Mouse (Mus musculus): ENCODE results near the gene Gm28778.
A peak's percentile ranks its signal among the peaks of the same experiment; 100 is the strongest.
"Not testable (repeated sequence)": the region's sequence is repeated elsewhere in the genome, so short reads cannot be mapped to it uniquely, and the experiment has no call there.

Gene Gm28778

DNA sequence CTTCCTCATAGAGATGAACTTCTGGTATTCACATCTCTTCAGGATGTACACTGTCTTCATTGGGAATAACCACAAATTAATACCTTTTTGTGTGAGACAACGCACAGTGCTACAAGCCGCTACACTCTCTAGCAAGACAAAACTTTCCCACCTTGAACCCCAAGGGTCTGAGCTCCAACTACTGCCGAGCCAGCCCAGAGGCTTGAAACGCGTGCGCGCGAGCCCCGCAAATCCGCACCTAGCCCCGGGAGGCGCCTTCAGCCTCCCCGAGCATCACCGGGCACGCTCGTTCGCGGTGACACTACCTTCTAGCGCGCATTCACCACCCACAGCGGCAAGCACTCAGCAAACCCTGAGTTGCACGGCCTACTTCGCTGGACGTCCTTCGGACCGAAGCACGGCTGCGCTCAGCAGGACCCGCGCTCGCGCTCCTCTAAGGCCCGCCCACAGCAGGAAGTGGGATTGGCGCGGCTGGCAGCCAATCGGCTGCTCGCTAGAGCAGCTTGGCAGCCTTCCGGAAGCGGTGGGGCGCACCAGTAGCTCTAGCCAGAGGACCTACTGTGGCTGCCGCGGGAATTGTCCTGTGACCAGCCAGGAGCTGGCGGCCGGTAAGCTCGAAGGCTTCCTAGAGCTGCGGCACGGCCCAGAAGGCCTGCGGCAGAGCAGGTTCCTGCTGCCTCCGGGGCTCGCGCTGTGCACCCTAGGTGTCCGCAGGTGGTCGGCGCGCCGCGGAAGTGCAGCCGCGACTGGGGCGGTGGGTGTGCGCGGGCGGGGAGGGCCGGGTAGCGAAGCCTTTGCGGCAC, at the start of gene Gm28778, which contains the start of the genes Pms1 and Ormdl1:
TSS of gene Gm28778 (plus strand) at position 531 of the 803 bp plus-strand sequence.
TSS of gene Pms1 (minus strand) at position 438 of the 803 bp plus-strand sequence.
TSS of gene Ormdl1 (plus strand) at position 515 of the 803 bp plus-strand sequence.
- peak; percentile 97 for DNase-seq

DNA sequence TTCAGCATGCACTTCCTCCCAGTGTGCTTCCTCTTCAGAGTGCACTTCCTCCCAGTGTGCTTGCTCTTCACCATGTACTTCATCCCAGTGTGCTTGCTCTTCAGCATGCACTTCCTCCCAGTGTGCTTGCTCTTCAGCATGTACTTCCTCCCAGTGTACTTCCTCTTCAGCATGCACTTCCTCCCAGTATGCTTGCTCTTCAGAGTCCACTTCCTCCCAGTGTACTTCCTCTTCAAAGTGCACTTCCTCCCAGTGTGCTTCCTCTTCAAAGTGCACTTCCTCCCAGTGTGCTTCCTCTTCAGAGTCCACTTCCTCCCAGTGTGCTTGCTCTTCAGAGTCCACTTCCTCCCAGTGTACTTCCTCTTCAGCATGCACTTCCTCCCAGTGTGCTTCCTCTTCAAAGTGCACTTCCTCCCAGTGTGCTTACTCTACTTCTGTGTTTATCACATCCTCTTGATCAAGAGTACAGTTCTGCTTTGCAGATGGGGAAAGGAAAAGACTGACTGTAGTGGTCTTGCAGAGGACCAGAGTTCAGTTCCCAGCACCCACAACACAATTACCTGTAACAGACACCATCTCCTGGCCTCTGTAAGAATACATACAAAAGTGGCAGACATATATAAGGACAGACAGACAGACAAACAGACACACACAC, 31.8 kb upstream of the Gm28778 start:
- DNase-seq = not testable (repeated sequence)

DNA sequence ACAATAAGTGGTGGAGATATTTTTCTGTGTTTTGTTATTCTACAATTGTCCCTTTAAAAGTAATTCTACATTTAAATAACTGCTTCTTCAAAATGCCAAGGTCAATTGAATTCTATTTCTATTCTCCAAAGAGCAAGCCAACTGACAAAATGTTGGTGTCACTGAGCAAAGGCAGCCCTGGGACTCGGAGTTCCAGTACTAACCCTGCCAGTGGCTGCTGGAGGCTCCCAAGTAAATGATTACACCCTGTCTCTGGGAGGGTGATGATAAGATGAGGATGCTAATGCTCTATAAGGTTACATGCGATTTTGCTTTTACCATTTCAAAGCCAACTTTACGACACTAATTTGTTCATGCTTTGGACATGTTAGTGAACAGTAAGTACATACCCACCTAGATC, 27.0 kb upstream of the Gm28778 start:
- DNase-seq = no peak

DNA sequence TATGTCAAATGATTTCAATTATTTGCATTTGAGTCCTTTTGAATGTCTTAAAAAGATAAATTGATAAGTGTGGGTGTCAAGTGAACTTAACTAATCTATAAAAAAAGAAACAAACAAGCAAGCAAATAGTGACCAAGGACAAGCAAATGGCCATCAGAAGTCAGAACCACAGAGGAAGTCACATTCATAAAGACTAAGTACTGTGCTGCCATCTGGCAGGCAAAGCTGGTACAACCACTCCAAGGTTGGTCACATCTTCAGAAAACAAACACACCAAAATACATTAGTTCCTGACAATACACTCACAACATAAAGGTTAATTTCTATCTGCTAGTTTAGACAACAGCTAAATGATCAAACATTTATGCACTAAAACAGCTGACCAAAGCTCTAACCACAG, 24.3 kb upstream of the Gm28778 start:
- peak; percentile 34 for DNase-seq

DNA sequence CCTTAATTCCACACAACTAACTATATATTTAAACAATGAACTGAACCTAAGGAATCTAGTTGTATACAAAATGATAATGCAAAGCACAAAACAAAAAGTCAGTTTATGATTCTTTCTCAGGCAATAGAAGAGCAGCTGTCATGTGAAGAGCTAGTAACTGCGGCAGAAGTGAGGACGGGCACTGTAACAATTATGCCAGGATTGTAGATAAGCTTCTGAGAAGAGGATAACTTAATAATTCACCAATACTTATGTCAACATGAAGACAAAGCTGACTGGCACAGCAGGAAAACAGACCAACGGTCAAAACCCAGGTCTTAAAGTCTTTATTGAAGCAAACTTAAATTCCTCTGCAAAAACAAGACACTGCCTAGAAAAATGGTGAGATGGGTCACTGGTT, 5.7 kb upstream of the Gm28778 start:
- peak; percentile 21 for DNase-seq

DNA sequence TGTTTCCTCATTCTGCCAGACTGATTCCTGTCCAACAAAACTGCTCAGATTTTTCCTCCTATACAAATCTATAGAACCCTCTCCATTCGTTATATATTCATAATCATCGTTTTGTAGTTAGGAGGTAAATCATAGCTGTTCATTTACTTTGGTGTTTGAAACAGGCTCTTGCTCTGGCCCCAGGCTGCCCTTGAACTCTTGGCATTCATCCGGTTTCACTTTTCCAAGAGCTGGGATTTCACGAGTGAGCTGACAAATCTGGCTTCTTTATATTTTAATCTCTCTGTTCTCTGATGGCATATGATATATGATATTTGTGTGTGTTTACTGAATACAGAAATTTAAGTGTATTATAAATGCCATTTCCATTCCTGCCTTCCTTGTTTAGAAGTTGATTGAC, 3.6 kb downstream of the Gm28778 start:
- DNase-seq = no peak

DNA sequence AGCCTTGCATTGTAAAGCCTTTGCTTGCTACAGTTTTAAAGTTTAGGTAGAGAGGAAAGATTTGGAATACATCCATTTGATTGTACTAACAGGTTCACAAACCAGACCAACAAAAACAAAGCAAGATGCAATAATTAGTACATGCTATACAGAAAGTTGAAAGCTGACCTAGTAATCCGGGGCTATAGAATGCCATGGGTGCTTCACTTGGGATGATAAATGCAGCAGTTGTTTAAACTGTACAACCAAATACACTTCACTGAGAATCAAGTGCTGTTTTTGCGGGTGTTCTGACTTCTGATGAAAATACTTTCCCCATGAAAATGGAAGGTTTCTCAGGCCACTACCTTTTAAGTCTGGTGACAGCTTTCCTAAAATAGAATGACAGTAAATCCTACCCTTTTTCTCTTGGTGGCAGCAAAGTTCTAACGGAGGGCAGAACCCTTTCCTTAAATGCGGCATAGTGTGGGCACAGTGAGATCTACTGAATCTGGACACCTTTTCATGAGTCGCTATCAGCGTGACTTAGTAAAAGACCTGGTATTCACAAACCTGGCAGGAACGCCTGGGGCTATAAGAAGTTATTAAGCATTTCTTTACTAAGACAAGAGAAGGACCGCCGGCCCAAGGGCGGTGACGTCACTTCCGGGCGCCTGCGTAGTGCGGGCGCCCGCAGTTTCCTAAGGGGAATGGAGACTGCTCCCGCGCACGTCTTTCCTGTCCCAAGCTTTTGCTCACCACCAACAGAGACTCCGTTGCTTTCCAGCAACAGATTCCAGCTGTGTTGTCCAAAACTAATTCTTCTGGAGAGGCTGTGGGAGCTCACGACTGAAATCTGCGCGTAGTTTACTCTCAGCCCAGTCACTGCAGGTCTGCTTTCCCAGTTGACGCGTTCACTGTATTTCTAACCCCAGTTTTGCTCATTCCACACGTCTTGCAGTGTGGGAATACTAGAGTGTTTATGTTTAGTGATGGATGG, 16.4 kb downstream of the Gm28778 start, which contains the start of gene Osgepl1:
TSS of gene Osgepl1 (plus strand) at position 636 of the 979 bp plus-strand sequence.
- peak; percentile 84 for DNase-seq

DNA sequence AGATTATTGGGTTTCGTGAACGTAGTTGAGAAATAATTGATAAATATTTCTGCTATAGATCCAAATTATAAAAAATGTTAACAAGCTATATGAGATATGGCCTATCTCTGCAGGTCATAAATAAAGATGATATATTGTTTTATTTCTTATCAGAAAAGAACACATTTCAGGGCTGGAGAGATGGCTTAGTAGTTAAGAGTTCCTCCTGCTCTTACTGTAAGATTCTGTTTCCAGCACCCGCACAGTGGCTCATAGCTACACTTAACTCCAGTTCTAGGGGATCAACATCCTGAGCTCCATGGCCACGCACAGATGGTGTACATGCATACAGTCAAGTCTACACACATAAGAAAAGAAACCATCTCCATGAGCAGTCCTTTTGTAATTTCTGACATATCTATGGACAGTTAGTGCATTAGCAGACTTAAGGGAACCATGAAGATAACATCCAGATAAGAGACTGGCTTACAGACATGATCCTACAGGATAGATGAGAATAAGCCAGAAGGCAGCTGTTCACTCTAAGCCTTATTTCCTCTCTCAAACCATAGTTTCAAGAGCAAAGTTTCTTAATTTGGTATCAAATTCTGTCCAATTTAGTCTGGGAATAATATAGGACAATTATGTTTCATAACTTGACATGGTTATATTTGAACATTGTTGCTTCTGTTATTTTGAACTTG, 24.9 kb downstream of the Gm28778 start:
- no peak for DNase-seq

DNA sequence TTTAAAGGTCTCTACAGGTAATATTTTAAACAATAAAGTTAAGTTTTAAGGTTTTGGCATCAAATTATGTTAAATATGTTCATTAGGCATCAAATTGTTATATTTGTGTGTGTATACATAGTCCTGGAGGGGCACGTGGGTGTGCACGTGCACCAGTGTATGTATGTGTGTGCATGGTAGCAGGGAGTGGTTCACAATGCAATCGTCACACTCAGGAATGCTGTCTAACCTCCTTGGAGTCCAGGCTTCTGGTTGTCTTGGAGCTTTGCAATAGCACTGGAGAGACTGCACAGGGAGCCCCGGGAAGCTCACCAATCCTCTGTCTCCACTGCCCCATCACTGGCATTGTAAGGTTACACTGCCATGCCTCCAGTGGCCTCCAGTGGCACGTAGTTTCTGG, 26.3 kb downstream of the Gm28778 start:
- no peak for DNase-seq

DNA sequence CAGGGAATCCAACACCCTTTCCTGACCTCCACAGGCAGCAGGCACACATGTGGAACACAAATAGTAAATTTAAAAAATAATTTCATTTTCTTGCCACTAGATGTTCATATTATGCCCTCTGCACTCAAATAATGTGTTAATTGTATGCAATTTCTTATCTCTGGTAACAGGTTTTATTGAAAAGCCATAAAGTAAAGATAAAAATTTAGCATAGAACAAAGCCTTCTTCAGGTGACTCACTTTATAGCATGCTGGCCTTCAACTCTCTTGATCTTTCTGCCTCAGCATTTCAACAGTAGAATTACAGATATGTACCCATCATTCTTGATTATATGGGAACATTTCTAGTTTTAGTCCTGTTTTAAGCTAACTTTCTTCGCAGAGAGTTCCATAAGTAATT, 27.4 kb downstream of the Gm28778 start:
- DNase-seq = no peak

DNA sequence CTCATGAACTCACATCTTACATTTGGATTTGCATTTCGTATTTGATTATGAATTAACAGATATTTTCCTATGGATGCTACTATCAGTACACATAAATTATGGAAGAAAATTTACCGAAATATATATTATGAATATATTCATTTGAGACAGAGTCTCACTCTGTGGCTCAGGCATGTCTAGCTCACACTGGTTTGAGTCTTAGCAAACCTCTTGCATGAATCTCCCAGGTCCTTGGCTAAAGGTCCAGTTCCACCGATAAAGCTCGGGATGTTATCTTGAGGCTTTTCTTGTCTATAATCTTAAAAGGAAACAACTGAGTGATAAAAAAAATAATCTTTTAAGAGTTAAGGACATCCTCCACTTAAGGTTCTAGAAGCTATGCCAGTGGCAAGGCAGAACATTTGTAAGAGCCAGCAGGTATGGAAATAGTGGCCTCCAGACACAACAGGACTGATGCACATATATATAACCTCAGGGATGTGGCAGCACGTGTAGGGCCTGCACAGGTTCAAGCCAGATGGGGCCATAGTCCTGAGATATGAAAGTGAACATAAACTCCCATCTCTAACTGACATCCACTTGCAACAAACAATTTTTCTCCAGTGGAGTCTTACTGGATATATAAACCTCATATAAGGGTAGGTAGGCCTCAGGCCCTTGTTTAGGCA, 28.1 kb downstream of the Gm28778 start:
- no peak for DNase-seq

DNA sequence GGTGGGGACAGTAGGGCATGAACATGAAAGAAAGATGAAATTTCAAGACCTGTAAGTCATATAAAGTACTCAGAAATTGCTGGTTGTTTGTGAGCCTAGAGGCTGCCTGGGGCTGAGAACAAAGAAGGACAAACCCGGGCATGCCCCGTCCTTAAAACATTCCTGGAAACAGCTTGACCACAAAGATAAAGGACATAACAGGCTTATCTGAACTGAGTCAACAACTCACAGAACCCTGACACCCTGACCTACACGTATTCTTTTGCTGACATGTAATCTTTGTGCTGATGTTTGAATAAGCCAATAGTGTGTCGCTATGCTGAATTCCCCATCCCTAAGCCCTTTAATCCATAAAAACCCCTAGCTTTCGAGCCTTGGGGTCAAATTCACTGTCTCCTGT, 36.6 kb downstream of the Gm28778 start:
- DNase-seq = not testable (repeated sequence)

DNA sequence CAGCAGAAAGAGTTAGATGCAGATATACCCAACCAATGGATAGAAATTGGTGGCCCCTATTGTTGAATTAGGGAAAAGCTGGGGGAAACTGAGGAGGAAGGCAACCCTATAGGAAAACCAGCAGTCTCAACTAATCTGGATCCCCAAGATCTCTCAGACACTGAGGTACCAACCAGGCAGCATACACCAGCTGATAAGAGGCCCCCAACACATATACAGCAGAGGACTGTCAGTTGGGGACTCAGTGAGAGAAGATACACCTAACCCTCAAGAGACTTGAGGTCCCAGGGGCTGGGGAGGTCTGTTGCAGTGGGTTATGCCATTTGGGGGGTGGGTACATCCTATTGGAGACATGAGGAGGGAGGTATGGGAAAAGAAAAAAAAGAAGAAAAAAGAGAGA, 38.6 kb downstream of the Gm28778 start:
- DNase-seq = no peak

DNA sequence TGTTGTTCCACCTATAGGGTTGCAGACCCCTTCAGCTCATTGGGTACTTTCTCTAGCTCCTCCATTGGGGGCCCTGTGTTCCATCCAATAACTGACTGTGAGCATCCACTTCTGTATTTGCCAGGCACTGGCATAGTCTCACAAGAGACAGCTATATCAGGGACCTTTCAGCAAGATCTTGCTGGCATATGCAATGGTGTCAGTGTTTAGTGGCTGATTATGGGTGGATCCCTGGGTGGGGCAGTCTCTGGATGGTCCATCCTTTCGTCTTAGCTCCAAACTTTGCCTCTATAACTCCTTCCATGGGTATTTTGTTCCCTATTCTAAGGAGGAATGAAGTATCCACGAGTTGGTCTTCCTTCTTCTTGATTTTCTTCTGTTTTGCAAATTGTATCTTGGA, 40.5 kb downstream of the Gm28778 start:
- not testable (repeated sequence) for DNase-seq

DNA sequence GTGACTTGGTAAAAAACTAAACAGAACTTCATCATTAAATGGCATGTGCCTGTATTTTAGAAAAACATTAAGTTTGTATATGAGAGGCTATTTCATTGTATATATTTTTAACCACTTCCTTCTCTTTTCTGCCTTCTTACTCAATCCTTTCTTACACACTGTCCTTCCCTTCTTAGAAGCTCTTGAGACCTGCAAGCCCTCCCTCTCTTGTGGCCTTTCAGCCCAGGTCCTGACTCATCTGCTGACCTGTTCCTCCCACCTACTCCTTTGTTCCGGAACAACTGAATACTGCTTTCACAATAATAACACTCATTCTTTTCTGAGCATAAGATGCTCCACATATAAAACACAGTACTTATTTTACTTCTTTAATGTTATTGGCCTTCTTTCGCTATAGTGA, 44.2 kb downstream of the Gm28778 start:
- no peak for DNase-seq

DNA sequence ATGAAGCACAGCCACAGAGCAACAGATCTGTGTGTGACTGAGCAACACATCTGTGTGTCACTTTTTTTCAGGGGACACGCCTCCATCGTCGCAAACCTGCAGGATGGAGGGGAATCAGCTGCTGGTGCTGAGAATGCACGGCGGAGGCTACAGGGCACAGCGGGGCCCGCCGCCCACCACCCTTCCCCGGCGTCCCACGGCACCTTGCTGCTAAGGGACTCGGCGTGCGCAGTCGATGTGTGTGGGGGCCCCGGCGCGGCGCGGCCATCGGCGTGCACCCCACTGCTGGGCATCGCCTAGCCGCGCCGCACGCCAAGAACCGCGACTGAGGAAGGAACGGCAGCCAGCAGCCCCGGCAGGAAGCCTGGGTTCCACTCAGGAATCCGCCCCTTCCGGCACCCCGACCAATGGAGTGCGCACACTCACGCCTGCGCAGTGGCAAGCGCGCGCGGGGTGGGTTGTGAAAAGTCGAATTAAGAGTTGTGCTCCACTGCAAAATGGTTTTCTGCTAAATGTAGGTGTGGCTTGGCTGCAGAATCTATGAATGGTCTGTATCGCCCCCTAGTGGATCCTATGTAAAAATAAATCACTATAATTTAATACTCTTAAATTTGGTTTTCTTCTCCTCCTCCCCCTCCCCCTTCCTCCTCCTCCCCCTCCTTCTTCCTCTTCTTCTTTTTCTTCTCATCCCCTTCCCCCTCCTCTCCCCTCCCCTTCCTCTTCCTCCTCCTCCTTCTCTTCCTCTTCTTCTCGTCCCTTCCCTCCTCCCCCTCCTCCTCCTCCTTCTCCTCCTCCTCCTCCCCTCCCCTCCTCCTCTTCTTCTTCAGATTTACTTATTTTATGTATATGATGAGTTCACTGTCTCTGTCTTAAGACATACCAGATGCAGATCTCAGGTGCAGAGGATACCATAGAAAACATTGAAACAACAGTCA, 55.7 kb downstream of the Gm28778 start, which contains the start of the genes Asdurf, Gm28551 and Asnsd1:
TSS of gene Asdurf (minus strand) at position 293 of the 935 bp plus-strand sequence.
TSS of gene Gm28551 (minus strand) at position 341 of the 935 bp plus-strand sequence.
TSS of gene Asnsd1 (minus strand) at position 426 of the 935 bp plus-strand sequence.
- peak; percentile 99 for DNase-seq

DNA sequence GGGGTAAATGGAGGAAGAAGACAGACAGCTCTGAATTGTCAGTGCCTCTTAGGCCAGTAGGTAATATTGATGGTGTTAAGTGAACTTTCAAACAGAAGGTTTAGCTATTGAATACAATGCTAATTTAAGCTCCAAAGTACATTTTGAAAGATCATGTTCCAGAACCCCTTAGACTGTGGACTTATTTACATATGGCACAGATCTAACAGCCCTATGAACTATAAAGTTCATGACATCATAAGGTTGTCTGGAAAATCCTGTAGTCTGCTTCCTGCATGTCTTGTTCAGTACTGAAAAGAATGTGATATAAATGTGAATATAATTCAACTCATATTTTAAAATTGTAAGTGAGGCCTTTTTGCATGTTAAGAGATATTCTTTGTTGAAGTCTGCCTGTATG, 62.1 kb downstream of the Gm28778 start:
- DNase-seq = no peak

Data from kidney, adult 9 months (tissue).